Comparison of ENCODE assay signal across 28 mouse cellular contexts in the genomic region with DNA sequence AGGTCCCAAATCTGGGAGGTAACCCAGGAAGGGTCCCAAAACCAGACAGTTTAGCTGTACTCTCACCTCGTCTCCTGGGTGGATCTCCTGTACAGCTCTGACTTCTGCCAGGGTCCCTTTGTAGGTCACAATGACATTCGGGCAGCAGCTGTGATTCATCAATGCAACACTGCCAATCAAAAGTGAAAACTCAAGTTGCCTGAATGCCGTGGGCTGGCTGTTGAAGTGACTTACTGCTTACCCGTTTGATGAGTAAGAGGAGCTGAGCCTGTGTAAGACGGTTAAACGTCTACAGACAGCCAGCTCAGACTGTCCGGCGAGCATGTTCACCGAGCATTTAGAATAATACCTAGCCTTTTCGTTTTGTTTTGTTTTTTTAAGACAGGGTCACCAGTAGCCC. TPM values are rescaled to one million over a fixed set of nuclear protein-coding genes. Genes with fewer than 3 reads are reported as not detected.
A peak's percentile ranks its signal among the peaks of the same experiment; 100 is the strongest.
DNase-seq lines count a peak whose midpoint lies in the region; ATAC-seq and TF ChIP-seq lines count a peak whose summit lies in the region.
"Had no signal": no experiment of that assay in that cellular context is flagged by ENCODE, and none has a peak within 500 bp of the region (broad histone marks: within the 10 kb centered on the region; RNA-seq: fewer than 3 reads in every experiment).

No protein-coding gene starts in this region.

- WGBS in heart, embryonic 14.5 days = 40% methylated on average over 10 of the region's 10 CpGs

- ATAC-seq in heart, embryonic 14.5 days (ENCODE audit: insufficient number of reproducible peaks, insufficient read depth, low FRiP score, low read depth) = no peak
- no peak for ATAC-seq in megakaryocyte-erythroid progenitor cell, adult 5-6 weeks (replicated peaks; ENCODE audit: low FRiP score, low TSS enrichment, poor library complexity, severe bottlenecking)
- ATAC-seq: forebrain, embryonic 15.5 days; intestine, postnatal 0 days; midbrain, embryonic 15.5 days had no signal

- intact Hi-C loops in gastrocnemius, adult 2 months (cut with DNase I) = no loop called here
- intact Hi-C loops in heart, postnatal 14 days (cut with DNase I) = loop anchor here (5.0 kb wide), 1 partner anchor 909 kb away; no protein-coding TSS in a partner anchor

- H3K4me2 ChIP-seq in heart, embryonic 14.5 days (ENCODE audit: low read length) = no peak overlapping the region
- H3K4me2 ChIP-seq: embryonic facial prominence, embryonic 12.5 days; forebrain, embryonic 15.5 days; hindbrain, embryonic 14.5 days; limb, embryonic 12.5 days; liver, embryonic 15.5 days; lung, embryonic 14.5 days; midbrain, embryonic 15.5 days; neural tube, embryonic 15.5 days had no signal

- no peak overlapping the region for H3K4me3 ChIP-seq in gastrocnemius, adult 2 months
- no peak overlapping the region for H3K4me3 ChIP-seq in heart, embryonic 14.5 days (ENCODE audit: control insufficient read depth in 1 of 2, insufficient read depth in 1 of 2, low read depth in 1 of 2, low read length in 2 of 2)
- H3K4me3 ChIP-seq: embryonic facial prominence, embryonic 12.5 days; forebrain, embryonic 10.5 days; forebrain, embryonic 15.5 days; limb, embryonic 12.5 days; liver, embryonic 15.5 days; midbrain, embryonic 10.5 days; midbrain, embryonic 15.5 days; neural tube, embryonic 15.5 days had no signal

- no peak for DNase-seq in gastrocnemius, adult 2 months
- no peak for DNase-seq in gastrocnemius, postnatal 4 days (ENCODE audit: low spot score in 2 of 2)
- DNase-seq in heart, postnatal 14 days = no peak
- DNase-seq in 3T3-L1 (ENCODE audit: low read depth, low spot score) (peak; percentile 78), NIH3T3 (ENCODE audit: low read depth) (peak; percentile 80)
- DNase-seq: B cell, adult 2 months; cerebellum, adult 8-10 months; cerebellum, postnatal 25 days; gastrocnemius, postnatal 36 days; kidney, postnatal 14 days; layer of hippocampus, adult 9-11 months; lung, embryonic 14.5 days; lung, postnatal 14 days; right cerebral cortex, adult 18-20 months; spleen, adult 18-20 months; thymus, postnatal 14 days had no signal

- 0 out of 2 replicates have a peak overlapping the region, but pooled peaks have one; percentile 43 for H3K9ac ChIP-seq in heart, embryonic 14.5 days (ENCODE audit: low read length)
- H3K9ac ChIP-seq: embryonic facial prominence, embryonic 12.5 days; forebrain, embryonic 15.5 days; hindbrain, embryonic 14.5 days; limb, embryonic 12.5 days; liver, embryonic 15.5 days; lung, embryonic 14.5 days; midbrain, embryonic 15.5 days; neural tube, embryonic 15.5 days had no signal

- H3K36me3 ChIP-seq in heart, embryonic 14.5 days (ENCODE audit: control insufficient read depth, insufficient read depth, low read length) = peaks cover 75% of the 10 kb centered on the region

- no peaks in the 10 kb centered on the region for H3K9me3 ChIP-seq in heart, embryonic 14.5 days (ENCODE audit: control insufficient read depth, low read length)
- H3K9me3 ChIP-seq: embryonic facial prominence, embryonic 12.5 days; forebrain, embryonic 10.5 days; forebrain, embryonic 15.5 days; limb, embryonic 12.5 days; liver, embryonic 15.5 days; midbrain, embryonic 10.5 days; midbrain, embryonic 15.5 days; neural tube, embryonic 15.5 days had no signal

- no peak for TF ChIP-seq CTCF in gastrocnemius, adult 2 months (IDR thresholded peaks at IDR 0.05)

- H3K27me3 ChIP-seq in heart, embryonic 14.5 days (ENCODE audit: control insufficient read depth, insufficient read depth, low read length) = no peaks in the 10 kb centered on the region
- H3K27me3 ChIP-seq: embryonic facial prominence, embryonic 12.5 days; forebrain, embryonic 15.5 days; limb, embryonic 12.5 days; liver, embryonic 15.5 days; midbrain, embryonic 15.5 days; neural tube, embryonic 15.5 days had no signal

- H3K27ac ChIP-seq in gastrocnemius, adult 2 months = peak overlapping the region; percentile 71
- peak overlapping the region; percentile 46 to 66 for H3K27ac ChIP-seq in heart, embryonic 14.5 days (replicated peaks in 1 of 2; ENCODE audit: control insufficient read depth in 1 of 2, insufficient read depth in 1 of 2, low read depth in 2 of 2, low read length in 2 of 2)
- H3K27ac ChIP-seq: embryonic facial prominence, embryonic 12.5 days; forebrain, embryonic 10.5 days; forebrain, embryonic 15.5 days; hindbrain, embryonic 14.5 days; limb, embryonic 12.5 days; liver, embryonic 15.5 days; midbrain, embryonic 15.5 days; neural tube, embryonic 15.5 days had no signal

- peaks cover 15 to 21% of the 10 kb centered on the region in 2 experiments for H3K4me1 ChIP-seq in heart, embryonic 14.5 days (ENCODE audit: control insufficient read depth in 2 of 2, insufficient read depth in 2 of 2, low read length in 2 of 2)
- H3K4me1 ChIP-seq: forebrain, embryonic 15.5 days; limb, embryonic 12.5 days had no signal

RNA-seq across cellular contexts. Expression of a gene that starts 33.4 kb away (rescaled TPM):
- total RNA-seq in gastrocnemius, adult 2 months (2021) = 100 to 1,000 TPM; 200 to 329 TPM
- 100 to 1,000 TPM; 144 to 145 TPM for total RNA-seq in gastrocnemius, postnatal 4 days (2021)
- 227 and 246 TPM in 2 replicates for polyA plus RNA-seq in heart, embryonic 14.5 days (2014; fragmentation: Nextera tagmentation; extraction: Ambion mirVana)
- 100 to 1,000 TPM; 122 to 138 TPM for total RNA-seq in heart, postnatal 14 days (2021)
- total RNA-seq in megakaryocyte-erythroid progenitor cell, adult 5-6 weeks (2014; fragmentation: Nextera tagmentation) = 101 and 125 TPM in 2 replicates
- 152 and 155 TPM in 2 replicates for total RNA-seq in megakaryocyte-erythroid progenitor cell, adult 5-6 weeks (2017)

Comparison
In these comparisons a context has a peak if more than half of its experiments do, and no peak if none do; other contexts are left out.
1. DNase-seq: peak in 3T3-L1 (single experiment) and NIH3T3 (single experiment); none in gastrocnemius, adult 2 months (single experiment), gastrocnemius, postnatal 4 days (0 of 2) and heart, postnatal 14 days (0 of 2).